Mouse (Mus musculus) intestine, embryonic 14.5 days (tissue): ENCODE results near the gene Taf7l. TPM values are rescaled to one million over a fixed set of nuclear protein-coding genes. Genes with fewer than 3 reads are reported as not detected.

Experiments
- ATAC-seq: fragments of 200-750 bp; cut with Nextera tagmentation; replicated peaks from 2 replicates; pipeline ENCODE4 v1.8.0; 2017; ENCODE audit warnings: low read depth, moderate number of reproducible peaks, moderate TSS enrichment, moderate library complexity; ENCODE audit not compliant: low FRiP score, low TSS enrichment
- DNase-seq: peaks from one replicate; pipeline ENCODE4 v3.0.0-alpha.2; 2018; ENCODE audit warnings: low spot score
- H3K27ac ChIP-seq: fragments of 300-500 bp; sonication (generic); 2 replicates; pipeline ENCODE4 v1.5.1; 2014; ENCODE audit warnings: low read depth, mild to moderate bottlenecking, control low read depth
- H3K27me3 ChIP-seq: fragments of 300-500 bp; sonication (generic); replicated peaks from 2 replicates; pipeline ENCODE4 v1.6.1; 2014; ENCODE audit warnings: low read length, control low read depth; ENCODE audit not compliant: control insufficient read depth, insufficient read depth
- H3K36me3 ChIP-seq: fragments of 300-500 bp; sonication (generic); 2 replicates; pipeline ENCODE4 v1.6.1; 2014; ENCODE audit warnings: low read length, control low read depth; ENCODE audit not compliant: control insufficient read depth, insufficient read depth
- H3K4me1 ChIP-seq: fragments of 300-500 bp; sonication (generic); replicated peaks from 2 replicates; pipeline ENCODE4 v1.6.1; 2014; ENCODE audit warnings: low read length, control low read depth, mixed read lengths; ENCODE audit not compliant: control insufficient read depth, insufficient read depth
- H3K4me2 ChIP-seq: fragments of 300-500 bp; sonication (generic); 2 replicates; pipeline ENCODE4 v1.6.1; 2014; ENCODE audit warnings: low read length
- H3K4me3 ChIP-seq: fragments of 300-500 bp; sonication (generic); 2 replicates; pipeline ENCODE4 v1.5.1; 2014; ENCODE audit warnings: low read depth, low read length, control low read depth, mixed read lengths
- H3K9ac ChIP-seq: fragments of 300-500 bp; sonication (generic); 2 replicates; pipeline ENCODE4 v1.6.1; 2014; ENCODE audit warnings: mild to moderate bottlenecking, low read length
- H3K9me3 ChIP-seq: fragments of 300-500 bp; sonication (generic); 2 replicates; pipeline ENCODE4 v1.6.1; 2016; ENCODE audit warnings: low read length, control low read depth; ENCODE audit not compliant: control insufficient read depth
- WGBS: fragments of 180-500 bp; shearing (Covaris S2); extraction: QIAGEN DNeasy Blood & Tissue Kit; methylation state at CpG from one replicate; pipeline ENCODE4 v1.1.7; 2014; 5-methylcytosine and 5-hydroxymethylcytosine counted together
- polyA plus RNA-seq: library from polyadenylated mRNA; unstranded; fragments of >200 nt; fragmentation: Nextera tagmentation; extraction: Ambion mirVana; gene quantifications from 2 replicates; pipeline ENCODE4 v1.2.1, GENCODE M21; 2014

Gene Taf7l
- polyA plus RNA-seq, 1 experiment from 2014 or later: 0.15 TPM

GRCm38 (mm10) chrX:134426819-134427218, 49.5 kb downstream of the Taf7l start:
- no peak for ATAC-seq

DNA sequence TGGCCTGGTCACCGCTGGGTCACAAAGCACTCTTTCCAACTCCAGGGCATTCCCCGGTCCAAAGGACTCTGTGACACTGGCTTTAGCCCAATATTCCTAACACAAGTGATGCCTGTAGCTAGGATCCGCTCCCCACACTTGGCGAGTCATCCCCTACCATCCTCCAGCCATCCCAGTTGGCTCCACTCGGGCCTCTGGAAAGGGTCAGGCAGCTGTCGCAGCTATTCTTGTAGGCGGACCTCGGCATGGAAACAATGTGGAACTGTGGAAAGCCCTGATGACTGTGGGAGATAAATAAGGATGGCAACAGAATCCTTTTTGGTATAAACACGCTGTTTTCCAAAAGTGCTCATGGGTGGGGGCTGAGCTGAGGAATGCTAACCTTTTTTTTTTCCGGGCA, 50.5 kb downstream of the Taf7l start:
- Histone ChIP-seq H3K27ac (no peak overlapping the region), H3K9me3 (no peaks in the 10 kb centered on the region), H3K36me3 (no peaks in the 10 kb centered on the region), H3K9ac (no peak overlapping the region), H3K4me1 (no peaks in the 10 kb centered on the region), H3K4me2 (no peak overlapping the region), H3K27me3 (no peaks in the 10 kb centered on the region), H3K4me3 (no peak overlapping the region)
- no peak for DNase-seq
- 74% methylated on average over 10 of the region's 10 CpGs for WGBS
- no peak for ATAC-seq

More at GRCm38 (mm10) chrX:134426819-134427218, 49.5 kb downstream of the Taf7l start:
- Histone ChIP-seq H3K36me3 (no peaks in the 10 kb centered on the region), H3K4me1 (no peaks in the 10 kb centered on the region), H3K27me3 (no peaks in the 10 kb centered on the region), H3K4me3 (no peak overlapping the region), H3K27ac (no peak overlapping the region), H3K4me2 (no peak overlapping the region), H3K9ac (no peak overlapping the region), H3K9me3 (no peaks in the 10 kb centered on the region)
- WGBS: 54% methylated on average over 6 of the region's 6 CpGs
- no peak for DNase-seq

GRCm38 (mm10) chrX:134424263-134424662, 52.0 kb downstream of the Taf7l start:
- WGBS: 84% methylated on average over 5 of the region's 5 CpGs
- H3K4me2 ChIP-seq: no peak overlapping the region
- no peak overlapping the region for H3K4me3 ChIP-seq
- no peaks in the 10 kb centered on the region for H3K9me3 ChIP-seq
- DNase-seq (no peak), ATAC-seq (no peak)
- no peak overlapping the region for H3K27ac ChIP-seq
- H3K36me3 ChIP-seq: no peaks in the 10 kb centered on the region
- H3K9ac ChIP-seq: no peak overlapping the region
- no peaks in the 10 kb centered on the region for H3K27me3 ChIP-seq
- no peaks in the 10 kb centered on the region for H3K4me1 ChIP-seq

- Histone ChIP-seq H3K4me3 (no peak overlapping the region), H3K9me3 (no peaks in the 10 kb centered on the region), H3K27me3 (no peaks in the 10 kb centered on the region), H3K4me2 (no peak overlapping the region), H3K27ac (no peak overlapping the region), H3K36me3 (no peaks in the 10 kb centered on the region), H3K9ac (no peak overlapping the region), H3K4me1 (no peaks in the 10 kb centered on the region)
- ATAC-seq (no peak), DNase-seq (no peak)
- WGBS: 88% methylated on average over 5 of the region's 5 CpGs
Measured at GRCm38 (mm10) chrX:134420097-134420496, 56.2 kb downstream of the Taf7l start.

GRCm38 (mm10) chrX:134412096-134412495, 64.2 kb downstream of the Taf7l start:
- Histone ChIP-seq H3K9ac (no peak overlapping the region), H3K9me3 (no peaks in the 10 kb centered on the region), H3K27me3 (0 out of 2 replicates have a peak, but pooled peaks cover 2% of the 10 kb centered on the region), H3K4me2 (no peak overlapping the region), H3K4me3 (no peak overlapping the region), H3K27ac (no peak overlapping the region), H3K36me3 (no peaks in the 10 kb centered on the region), H3K4me1 (no peaks in the 10 kb centered on the region)
- DNase-seq: no peak
- 91% methylated on average over 1 of the region's 1 CpGs for WGBS
- no peak for ATAC-seq

Other genes starting within 250 kb of the Taf7l start
- gene Trmt2b, start 199.5 kb downstream of the Taf7l start, polyA plus RNA-seq: 24.3 and 24.4 TPM in 2 replicates
- 4.6 and 6.3 TPM in 2 replicates for gene Tmem35a, start 181.3 kb downstream of the Taf7l start, polyA plus RNA-seq
- gene Cenpi, start 168.4 kb downstream of the Taf7l start, polyA plus RNA-seq: 33.8 and 36.1 TPM in 2 replicates
- gene Drp2, start 71.9 kb downstream of the Taf7l start, polyA plus RNA-seq: 1.6 and 2.0 TPM in 2 replicates
- 115 and 122 TPM in 2 replicates for gene Timm8a1, start 65.4 kb upstream of the Taf7l start, polyA plus RNA-seq
- gene Btk, start 107.1 kb upstream of the Taf7l start, polyA plus RNA-seq: 0.76 and 0.77 TPM in 2 replicates
- 523 and 609 TPM in 2 replicates for gene Rpl36a, start 109.2 kb upstream of the Taf7l start, polyA plus RNA-seq
- gene Gla, start 124.6 kb upstream of the Taf7l start, polyA plus RNA-seq: 7.1 and 7.4 TPM in 2 replicates
- gene Hnrnph2, start 124.7 kb upstream of the Taf7l start, polyA plus RNA-seq: 84.7 and 93.2 TPM in 2 replicates
- gene Armcx4, start 210.0 kb upstream of the Taf7l start, polyA plus RNA-seq: 4.3 and 4.6 TPM in 2 replicates
- gene Armcx1, start 241.5 kb upstream of the Taf7l start, polyA plus RNA-seq: 40.7 and 44.5 TPM in 2 replicates